Mouse (Mus musculus): Measurements from ENCODE around the gene Rusc2. TPM values are rescaled to one million over a fixed set of nuclear protein-coding genes. Genes with fewer than 3 reads are reported as not detected.

Rusc2 gene
- polyA plus RNA-seq, 1 experiment, result 92.8 TPM

GRCm38 (mm10) chr4:43470301-43470700, 88.5 kb downstream of the Rusc2 start:
- no peak for TF ChIP-seq CTCF (IDR thresholded peaks at IDR 0.05; ENCODE audit: insufficient read depth, low read length)
- no peak for TF ChIP-seq POLR2A (IDR thresholded peaks at IDR 0.05; ENCODE audit: borderline replicate concordance, extremely low read depth, low read depth, low read length)
- H3K4me3 ChIP-seq (replicated peaks; ENCODE audit: extremely low read depth, low read depth, low read length), result no peak overlapping the region
- H3K4me1 ChIP-seq (ENCODE audit: control insufficient read depth, insufficient read depth, low read length), result no peaks in the 10 kb centered on the region
- no peak for DNase-seq
- WGBS, result 85% methylated on average over 10 of the region's 10 CpGs

- no peak for DNase-seq
- H3K4me3 ChIP-seq (replicated peaks; ENCODE audit: extremely low read depth, low read depth, low read length), result no peak overlapping the region
- no peak for TF ChIP-seq POLR2A (IDR thresholded peaks at IDR 0.05; ENCODE audit: borderline replicate concordance, extremely low read depth, low read depth, low read length)
- no peak for TF ChIP-seq CTCF (IDR thresholded peaks at IDR 0.05; ENCODE audit: insufficient read depth, low read length)
- peaks cover 3% of the 10 kb centered on the region; the same call in 1 of the 2 replicates for H3K4me1 ChIP-seq (ENCODE audit: control insufficient read depth, insufficient read depth, low read length)
- WGBS, result 58% methylated on average over 1 of the region's 1 CpGs
These were observed 91.9 kb downstream of the Rusc2 start for GRCm38 (mm10) chr4:43473636-43474035.

GRCm38 (mm10) chr4:43476604-43477003, 94.8 kb downstream of the Rusc2 start:
- no peak for TF ChIP-seq POLR2A (IDR thresholded peaks at IDR 0.05; ENCODE audit: borderline replicate concordance, extremely low read depth, low read depth, low read length)
- TF ChIP-seq CTCF (IDR thresholded peaks at IDR 0.05; ENCODE audit: insufficient read depth, low read length), result peak; percentile 38; the same call in 1 of the 2 replicates
- no peak overlapping the region for H3K4me3 ChIP-seq (replicated peaks; ENCODE audit: extremely low read depth, low read depth, low read length)
- WGBS, result 78% methylated on average over 6 of the region's 6 CpGs
- peaks cover 6% of the 10 kb centered on the region; the same call in 1 of the 2 replicates for H3K4me1 ChIP-seq (ENCODE audit: control insufficient read depth, insufficient read depth, low read length)
- no peak for DNase-seq

Other genes starting within 250 kb of the Rusc2 start
- 0.08 and 0.25 TPM in 2 replicates for gene Atp8b5, start 114.8 kb upstream of the Rusc2 start, polyA plus RNA-seq (2012; rRNA removed)
- gene Fam166b, start 47.2 kb downstream of the Rusc2 start, polyA plus RNA-seq (2012; rRNA removed), result 14.4 and 15.8 TPM in 2 replicates
- gene Tesk1, start 60.0 kb downstream of the Rusc2 start, polyA plus RNA-seq (2012; rRNA removed), result 83.6 and 83.9 TPM in 2 replicates
- 3.4 and 6.2 TPM in 2 replicates for gene Cd72, start 72.6 kb downstream of the Rusc2 start, polyA plus RNA-seq (2012; rRNA removed)
- gene Sit1, start 101.8 kb downstream of the Rusc2 start, polyA plus RNA-seq (2012; rRNA removed), result 0.85 and 1.2 TPM in 2 replicates
- gene Ccdc107, start 110.9 kb downstream of the Rusc2 start, polyA plus RNA-seq (2012; rRNA removed), result 191 and 235 TPM in 2 replicates
- gene Arhgef39, start 117.7 kb downstream of the Rusc2 start, polyA plus RNA-seq (2012; rRNA removed), result 4.7 and 6.9 TPM in 2 replicates
- 1.8 and 1.9 TPM in 2 replicates for gene Car9, start 125.0 kb downstream of the Rusc2 start, polyA plus RNA-seq (2012; rRNA removed)
- gene Tpm2, start 141.8 kb downstream of the Rusc2 start, polyA plus RNA-seq (2012; rRNA removed), result 32.3 and 129 TPM in 2 replicates
- gene Creb3, start 180.4 kb downstream of the Rusc2 start, polyA plus RNA-seq (2012; rRNA removed), result 86.4 and 95.1 TPM in 2 replicates
- gene Tln1, start 180.7 kb downstream of the Rusc2 start, polyA plus RNA-seq (2012; rRNA removed), result 179 and 197 TPM in 2 replicates
- gene Rgp1, start 196.7 kb downstream of the Rusc2 start, polyA plus RNA-seq (2012; rRNA removed), result 39.0 and 47.3 TPM in 2 replicates
- 19.4 and 26.0 TPM in 2 replicates for gene Gba2, start 196.9 kb downstream of the Rusc2 start, polyA plus RNA-seq (2012; rRNA removed)
- gene Msmp, start 202.5 kb downstream of the Rusc2 start, polyA plus RNA-seq (2012; rRNA removed), result 0.24 TPM in 1 of 2 replicates, not detected in the other
- 77.5 and 97.5 TPM in 2 replicates for gene Npr2, start 250.0 kb downstream of the Rusc2 start, polyA plus RNA-seq (2012; rRNA removed)